Mouse (Mus musculus): Measurements from ENCODE around the gene Tmed11.
"Not testable (repeated sequence)": the region's sequence is repeated elsewhere in the genome, so short reads cannot be mapped to it uniquely, and the experiment has no call there.

Tmed11 gene

DNA sequence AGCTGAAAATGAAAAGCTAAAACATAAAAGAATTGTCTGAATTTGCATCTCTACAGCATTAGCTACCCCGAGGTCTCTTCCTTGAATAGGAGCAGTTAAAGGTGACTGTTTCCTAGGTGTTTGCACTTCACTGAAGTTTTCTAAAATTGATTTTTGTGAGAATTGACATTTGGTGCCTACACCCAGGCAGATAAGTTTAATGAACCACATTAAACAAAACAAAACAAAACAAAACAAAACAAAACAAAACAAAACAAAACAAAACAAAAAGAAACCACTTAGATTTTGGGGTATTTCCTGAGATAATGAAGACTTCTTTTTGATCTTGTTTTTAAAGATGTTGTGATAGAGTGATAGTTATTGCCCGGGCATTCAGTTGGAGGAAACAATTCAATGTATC, at the start of gene Tmed11:
Tmed11 (minus strand) TSS at position 101 of the 400 bp plus-strand sequence.
- CTCF ChIA-PET = not testable (repeated sequence)

DNA sequence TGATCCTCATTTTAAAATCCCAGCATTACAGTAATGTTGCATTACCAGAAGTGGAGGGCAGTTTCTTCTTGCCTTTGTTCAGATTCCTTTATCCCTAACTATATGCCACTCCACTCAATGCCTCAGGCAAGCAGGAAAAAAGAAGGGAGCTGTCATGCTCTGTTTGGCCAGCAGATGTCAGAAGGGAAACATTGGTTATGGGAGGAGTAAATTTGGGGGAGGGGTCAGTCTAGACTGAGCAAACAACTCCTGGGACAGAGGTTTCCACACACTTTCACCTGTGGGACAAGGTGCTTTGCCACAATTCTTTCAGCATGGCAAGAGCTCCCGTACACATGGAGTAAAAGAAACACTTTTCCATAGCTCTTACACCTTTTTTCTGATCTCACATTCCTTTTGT, 41.0 kb upstream of the Tmed11 start:
- CTCF ChIA-PET = no interaction called here

DNA sequence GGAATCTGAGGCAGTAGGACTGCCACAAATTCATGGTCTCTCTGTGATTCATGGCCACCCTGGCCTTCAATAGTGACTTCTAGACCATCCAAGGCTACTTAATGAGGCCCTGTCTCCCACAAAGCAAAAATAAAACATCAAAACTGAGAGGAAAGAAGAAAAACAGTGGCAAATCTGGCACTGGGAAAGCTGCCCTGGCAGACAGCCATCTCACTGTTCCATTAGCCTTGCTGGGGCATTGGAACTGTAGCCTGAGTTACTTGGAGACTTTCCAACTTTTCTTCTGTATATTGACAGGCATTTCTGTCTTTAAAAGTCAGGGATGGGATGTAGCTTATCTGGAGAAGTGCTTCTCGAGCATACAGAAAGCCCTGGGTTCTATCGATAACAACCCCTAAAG, 28.1 kb upstream of the Tmed11 start:
- CTCF ChIA-PET = no interaction called here

DNA sequence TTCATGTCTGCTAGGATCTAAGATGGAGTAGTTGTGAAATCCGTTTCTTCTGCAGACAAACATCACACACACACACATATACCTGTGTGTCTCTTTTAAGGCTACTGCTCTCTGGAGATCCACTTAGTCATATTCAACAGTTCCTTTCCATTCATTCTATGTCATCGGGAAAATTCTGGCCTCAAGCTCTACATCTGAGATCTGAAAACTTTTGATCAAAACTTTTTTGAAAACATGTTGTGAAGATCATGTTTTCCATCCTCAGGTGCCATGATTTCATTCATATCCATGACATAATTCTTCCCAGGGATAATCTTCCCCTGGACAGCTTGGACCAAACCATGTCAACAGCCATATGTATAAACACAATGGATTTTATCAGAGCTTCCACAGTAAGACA, 13.6 kb upstream of the Tmed11 start, which contains the start of gene Vmn2r8:
Vmn2r8 (minus strand) TSS at position 101 of the 400 bp plus-strand sequence.
- CTCF ChIA-PET = not testable (repeated sequence)

DNA sequence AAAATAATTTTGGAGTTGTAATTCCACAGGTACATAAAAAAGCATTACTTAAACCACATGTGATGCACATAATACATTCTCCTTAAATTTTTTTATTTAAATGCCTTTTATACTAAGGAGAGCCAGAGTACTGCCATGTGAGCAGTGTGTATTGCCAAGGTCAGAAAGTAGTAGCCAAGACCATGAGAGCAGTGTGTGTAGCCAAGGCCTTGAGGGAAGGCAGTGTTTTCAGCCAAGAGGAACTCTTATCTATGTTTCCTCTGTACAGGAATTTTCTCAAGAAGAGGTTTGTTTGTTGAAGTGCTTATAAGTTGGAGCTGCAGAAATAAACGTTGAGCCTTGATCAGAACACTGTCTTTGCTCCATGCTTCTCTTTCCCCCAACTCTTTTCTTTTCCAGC, 8.5 kb upstream of the Tmed11 start:
- CTCF ChIA-PET = no interaction called here

DNA sequence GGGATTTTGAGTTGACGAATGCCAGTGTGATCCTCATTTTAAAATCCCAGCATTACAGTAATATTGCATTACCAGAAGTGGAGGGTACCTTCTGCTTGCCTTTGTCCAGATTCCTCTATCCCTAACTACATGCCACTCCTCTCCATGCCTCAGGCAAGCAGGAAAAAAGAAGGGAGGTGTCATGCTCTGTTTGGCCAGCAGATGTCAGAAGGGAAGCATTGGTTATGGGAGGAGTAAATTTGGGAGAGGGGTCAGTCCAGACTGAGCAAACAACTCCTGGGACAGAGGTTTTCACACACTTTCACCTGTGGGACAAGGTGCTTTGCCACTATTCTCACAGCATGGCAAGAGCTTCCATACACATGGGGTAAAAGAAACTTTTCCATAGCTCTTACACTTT, 4.8 kb downstream of the Tmed11 start:
- CTCF ChIA-PET = not testable (repeated sequence)

DNA sequence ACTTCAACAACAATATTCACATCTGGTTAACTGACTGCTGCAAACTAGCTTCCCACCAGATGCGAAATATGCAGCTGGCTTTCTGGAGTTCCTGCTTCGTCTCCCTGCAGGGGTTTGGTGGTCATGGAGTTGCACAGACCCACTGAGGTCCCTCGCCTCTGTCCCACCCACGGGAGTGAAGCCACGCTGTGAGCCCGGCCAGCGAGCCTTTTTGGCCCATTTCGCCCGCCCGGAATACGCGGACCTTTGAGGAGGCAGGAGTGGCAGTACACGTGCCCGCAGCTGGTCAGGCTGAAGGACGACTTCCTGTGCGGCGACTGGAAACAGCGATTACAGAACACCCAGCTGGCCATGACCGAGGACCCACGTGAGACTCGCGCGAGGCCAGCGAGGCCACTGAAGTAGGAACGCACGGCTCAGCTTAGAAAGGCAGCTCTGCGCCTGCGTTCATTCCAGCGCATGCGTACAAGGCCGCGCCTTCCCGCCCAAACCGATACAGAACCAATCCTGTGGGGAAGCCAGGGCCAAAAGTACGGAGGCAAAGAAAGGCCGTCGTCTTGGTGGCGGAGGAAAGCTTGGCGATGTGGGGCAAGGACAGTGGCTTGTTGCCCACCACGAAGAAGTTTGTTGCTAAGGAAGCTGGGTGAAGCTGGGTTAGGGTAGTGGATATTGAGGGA, 20.4 kb downstream of the Tmed11 start, which contains the start of gene Rnf212:
Rnf212 (minus strand) TSS at position 353 of the 677 bp plus-strand sequence.
- CTCF ChIA-PET = no interaction called here

DNA sequence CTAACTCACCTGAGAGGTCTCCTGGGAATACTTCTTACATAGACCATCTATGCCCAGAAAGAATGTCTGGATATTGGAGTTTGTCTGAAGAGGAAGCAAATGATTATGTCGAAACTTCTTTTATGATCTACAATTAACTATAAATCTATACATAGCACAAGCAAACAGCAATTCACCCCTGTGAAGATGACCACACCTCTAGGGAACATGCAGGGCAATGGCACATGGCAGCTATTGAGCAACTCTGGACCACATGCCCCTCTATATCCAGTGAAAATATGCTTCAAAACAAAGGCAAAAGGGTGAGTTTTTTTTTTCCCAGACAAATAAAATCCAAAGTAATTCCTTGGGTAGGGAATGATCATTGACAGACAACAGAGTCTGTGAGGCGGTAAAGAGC, 35.2 kb downstream of the Tmed11 start:
- CTCF ChIA-PET = no interaction called here

DNA sequence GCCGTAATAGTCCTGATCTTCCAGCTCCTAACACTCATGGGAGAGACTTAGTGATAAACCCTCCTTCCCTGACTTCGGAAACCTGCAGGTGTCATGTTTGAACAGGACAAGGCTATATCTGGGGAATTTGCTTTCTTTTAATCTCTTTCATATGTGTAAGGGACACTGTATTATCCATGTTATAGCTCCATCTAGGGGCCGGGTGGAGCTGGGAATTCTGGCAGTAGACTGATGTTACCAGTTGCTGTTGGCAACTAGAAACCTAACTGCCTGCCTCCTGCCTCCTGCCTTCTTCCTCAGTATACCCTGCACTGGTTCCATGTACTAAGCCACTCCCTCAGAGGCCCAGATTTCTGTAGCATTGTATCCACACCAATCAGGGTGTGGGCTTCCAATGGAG, 36.8 kb downstream of the Tmed11 start:
- CTCF ChIA-PET = no interaction called here

DNA sequence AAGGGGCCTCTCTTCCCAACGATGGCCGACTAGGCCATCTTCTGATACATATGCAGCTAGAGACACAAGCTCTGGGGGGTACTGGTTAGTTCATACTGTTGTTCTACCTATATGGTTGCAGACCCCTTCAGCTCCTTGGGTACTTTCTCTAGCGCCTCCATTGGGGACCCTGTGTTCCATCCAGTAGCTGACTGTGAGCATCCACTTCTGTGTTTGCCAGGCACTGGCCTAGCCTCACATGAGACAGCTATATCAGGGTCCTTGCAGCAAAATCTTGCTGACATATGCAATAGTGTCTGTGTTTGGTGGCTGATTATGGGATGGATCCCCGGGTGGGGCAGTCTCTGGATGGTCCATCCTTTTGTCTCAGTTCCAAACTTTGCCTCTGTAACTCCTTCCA, 43.9 kb downstream of the Tmed11 start:
- CTCF ChIA-PET = not testable (repeated sequence)

DNA sequence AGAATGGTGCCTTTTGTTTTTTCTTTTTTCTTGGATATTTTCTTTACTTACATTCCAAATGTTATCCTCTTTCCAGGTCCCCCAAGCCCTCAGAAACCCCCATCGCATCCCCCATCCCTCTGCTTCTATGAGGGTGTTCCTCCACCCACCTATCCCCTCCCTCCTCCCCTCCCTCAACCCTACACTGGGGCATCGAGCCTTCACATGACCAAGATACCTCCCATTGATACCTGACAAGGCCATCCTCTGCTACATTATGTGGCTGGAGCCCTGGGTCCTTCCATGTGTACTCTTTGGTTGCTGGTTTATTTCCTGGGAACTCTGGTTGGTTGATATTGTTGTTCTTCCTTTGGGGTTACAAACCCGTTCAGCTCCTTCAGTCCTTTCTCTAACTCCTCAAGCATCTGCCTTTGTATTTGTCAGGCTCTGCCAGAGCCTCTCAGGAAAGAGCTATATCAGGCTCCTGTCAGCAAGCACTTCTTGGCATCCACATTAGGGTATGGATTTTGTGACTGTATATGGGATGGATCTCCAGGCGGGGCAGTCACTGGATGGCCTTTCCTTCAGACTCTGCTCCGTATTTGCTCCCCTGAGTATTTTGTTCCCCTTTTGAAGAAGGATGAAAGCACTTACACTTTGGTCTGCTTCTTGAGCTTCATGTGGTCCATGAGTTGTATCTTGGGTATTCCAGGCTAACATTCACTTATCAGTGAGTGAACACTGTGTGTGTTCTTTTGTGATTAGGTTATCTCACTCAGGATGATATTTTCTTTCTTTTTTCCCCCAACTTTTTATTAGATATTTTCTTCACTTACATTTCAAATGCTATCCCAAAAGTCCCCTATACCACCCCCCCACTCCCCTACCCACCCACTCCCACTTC, 44.6 kb downstream of the Tmed11 start:
- CTCF ChIA-PET = no interaction called here

DNA sequence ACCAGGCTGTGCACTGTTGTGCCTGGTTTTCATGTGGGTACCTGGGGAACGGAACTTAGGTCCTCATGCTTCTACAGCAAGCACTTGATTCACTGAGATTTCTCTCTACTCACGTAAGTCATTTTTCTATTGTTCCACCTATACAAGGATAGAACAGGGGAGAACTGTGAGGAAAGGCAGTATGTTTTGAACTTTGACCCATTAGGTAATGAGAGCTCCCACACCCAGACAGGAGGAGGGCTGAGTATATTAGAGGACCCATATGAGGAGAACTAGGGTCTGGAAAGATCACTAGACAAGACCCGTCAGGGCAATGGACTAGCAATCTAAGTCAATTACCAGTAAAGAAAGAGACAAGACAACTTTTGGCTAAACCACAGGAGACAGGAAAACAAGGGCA, 50.5 kb downstream of the Tmed11 start:
- CTCF ChIA-PET = no interaction called here

DNA sequence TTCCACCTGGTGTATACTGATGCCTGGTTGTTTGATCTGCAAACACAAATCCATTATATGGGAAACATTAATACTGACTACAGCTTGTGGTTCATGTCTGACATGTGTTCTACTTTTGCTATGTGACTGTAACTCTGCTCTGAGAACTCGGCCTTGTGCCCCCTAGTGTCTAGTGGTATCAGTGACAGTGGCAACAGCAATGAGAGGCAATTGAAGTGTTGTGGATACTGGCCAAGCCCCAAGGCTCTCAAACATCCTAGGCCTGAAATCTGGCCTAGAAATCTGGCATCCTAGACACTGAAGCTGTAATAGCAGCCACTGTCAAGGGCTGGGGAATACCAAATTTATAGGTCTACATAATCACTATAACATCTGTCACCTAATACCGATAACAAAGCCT, 51.3 kb downstream of the Tmed11 start:
- CTCF ChIA-PET = no interaction called here

DNA sequence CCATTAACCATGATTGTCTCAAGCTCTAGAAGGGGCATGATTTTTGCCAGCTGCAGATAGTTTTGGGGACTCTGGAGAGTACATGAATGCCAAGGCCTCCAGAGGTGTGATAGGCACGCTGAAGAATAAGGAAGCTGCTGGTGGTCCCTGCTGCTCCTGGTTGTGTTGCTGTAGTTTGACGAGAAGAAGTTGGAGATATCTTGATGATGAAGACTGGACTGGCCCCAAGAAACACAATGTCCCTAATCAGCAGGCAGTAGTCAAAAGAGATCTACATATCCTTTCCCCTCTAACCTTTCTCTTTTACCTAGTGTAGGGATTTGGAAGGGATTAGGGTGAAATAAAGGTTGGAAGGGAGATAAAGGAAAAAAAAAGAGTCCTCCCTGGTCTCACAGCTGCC, 52.6 kb downstream of the Tmed11 start:
- CTCF ChIA-PET = no interaction called here

DNA sequence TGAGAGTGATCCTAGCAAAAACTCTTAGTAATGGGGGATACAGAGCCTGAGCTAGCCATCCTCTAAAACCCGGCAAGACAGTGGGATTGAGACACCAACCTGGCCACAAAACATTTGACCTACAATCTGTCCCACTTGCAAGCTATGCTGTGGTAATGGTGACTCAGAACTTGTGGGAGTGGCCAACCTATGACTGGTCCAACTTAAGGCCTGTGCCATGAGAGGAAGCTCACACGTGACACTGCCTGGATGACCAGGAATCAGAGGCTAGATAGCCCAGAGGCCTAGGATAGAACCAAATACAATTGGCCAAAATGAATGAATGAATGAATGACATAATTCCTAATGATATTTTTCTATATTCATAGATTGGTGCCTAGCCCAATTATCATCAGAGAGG, 53.3 kb downstream of the Tmed11 start:
- CTCF ChIA-PET = no interaction called here

DNA sequence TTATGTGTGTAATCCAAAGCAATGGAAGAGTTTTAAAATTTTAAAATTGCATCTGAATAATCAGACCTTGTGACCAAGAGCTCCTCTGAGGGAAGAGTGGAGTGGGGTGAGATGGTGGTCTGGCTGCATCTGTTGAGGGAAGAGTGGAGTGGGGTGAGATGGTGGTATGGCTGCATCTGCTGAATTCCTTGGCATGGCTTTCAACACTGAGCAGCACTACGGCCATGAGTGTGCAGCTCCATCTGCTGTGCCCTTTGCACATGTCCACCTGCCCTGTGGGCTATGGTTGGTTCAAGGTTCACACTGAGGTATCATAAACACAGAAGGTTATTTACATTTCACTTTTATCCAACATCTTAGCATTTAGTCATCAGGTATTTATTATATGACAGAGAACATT, 67.7 kb downstream of the Tmed11 start:
- CTCF ChIA-PET = interaction anchor here (0.6 to 1.3 kb wide), 2 partner anchors 11 to 561 kb away, joined by 3 to 4 read pairs; no protein-coding TSS in a partner anchor

Measured in spleen, embryonic (tissue).